Mouse (Mus musculus) embryonic facial prominence, embryonic 11.5 days (tissue): Measurements from ENCODE around the gene Krt5. TPM values are rescaled to one million over a fixed set of nuclear protein-coding genes. Genes with fewer than 3 reads are reported as not detected.
"Not testable (repeated sequence)": the region's sequence is repeated elsewhere in the genome, so short reads cannot be mapped to it uniquely, and the experiment has no call there.

Experiments used
- ATAC-seq: fragments of 200-750 bp; cut with Nextera tagmentation; replicated peaks from 2 replicates; pipeline ENCODE4 v1.8.0; 2017; ENCODE audit warnings: low read depth; ENCODE audit not compliant: insufficient number of reproducible peaks, low FRiP score, low TSS enrichment
- DNase-seq: peaks from one replicate; pipeline ENCODE4 v3.0.0-alpha.2; 2015; ENCODE audit warnings: low spot score
- H3K27ac ChIP-seq: fragments of 300-500 bp; sonication (generic); replicated peaks from 2 replicates; pipeline ENCODE4 v1.5.1; 2014; ENCODE audit warnings: mild to moderate bottlenecking, low read depth, low read length, control low read depth
- H3K27me3 ChIP-seq: fragments of 300-500 bp; sonication (generic); 2 replicates; pipeline ENCODE4 v1.6.1; 2014; ENCODE audit warnings: mild to moderate bottlenecking, low read length, moderate library complexity, mixed read lengths; ENCODE audit not compliant: control insufficient read depth, insufficient read depth
- H3K36me3 ChIP-seq: fragments of 300-500 bp; sonication (generic); replicated peaks from 2 replicates; pipeline ENCODE4 v1.6.1; 2014; ENCODE audit warnings: low read depth, mild to moderate bottlenecking, low read length, moderate library complexity, mixed read lengths; ENCODE audit not compliant: control insufficient read depth, insufficient read depth
- H3K4me1 ChIP-seq: fragments of 300-500 bp; sonication (generic); 2 replicates; pipeline ENCODE4 v1.6.1; 2014; ENCODE audit warnings: low read length, mixed read lengths; ENCODE audit not compliant: control insufficient read depth, insufficient read depth
- H3K4me2 ChIP-seq: fragments of 300-500 bp; sonication (generic); 2 replicates; pipeline ENCODE4 v1.6.1; 2014; ENCODE audit warnings: low read depth, mild to moderate bottlenecking, control low read depth, low read length, moderate library complexity
- H3K4me3 ChIP-seq: fragments of 300-500 bp; sonication (generic); 2 replicates; pipeline ENCODE4 v1.5.1; 2014; ENCODE audit warnings: low read depth, low read length, control low read depth
- H3K9ac ChIP-seq: fragments of 300-500 bp; sonication (generic); replicated peaks from 2 replicates; pipeline ENCODE4 v1.6.1; 2014; ENCODE audit warnings: mild to moderate bottlenecking, control low read depth, low read length
- H3K9me3 ChIP-seq: fragments of 300-500 bp; sonication (generic); replicated peaks from 2 replicates; pipeline ENCODE4 v1.6.1; 2016; ENCODE audit warnings: mild to moderate bottlenecking, low read length, inconsistent platforms, mixed read lengths; ENCODE audit not compliant: control insufficient read depth
- WGBS: fragments of 180-500 bp; shearing (Covaris S2); extraction: QIAGEN DNeasy Blood & Tissue Kit; methylation state at CpG from one replicate; pipeline ENCODE4 v1.1.7; 2014; 5-methylcytosine and 5-hydroxymethylcytosine counted together
- microRNA-seq: library from miRNA; unstranded; fragments of <30 nt; microRNA quantifications from one replicate; pipeline ENCODE4, GENCODE M21; 2016; ENCODE audit warnings: borderline number of aligned reads
- polyA plus RNA-seq: library from polyadenylated mRNA; unstranded; fragments of >200 nt; fragmentation: Nextera tagmentation; extraction: Ambion mirVana; gene quantifications from 2 replicates; pipeline ENCODE4 v1.2.1, GENCODE M21; 2014

The Krt5 gene
- polyA plus RNA-seq, 1 experiment from 2014 or later: 7.3 TPM

DNA sequence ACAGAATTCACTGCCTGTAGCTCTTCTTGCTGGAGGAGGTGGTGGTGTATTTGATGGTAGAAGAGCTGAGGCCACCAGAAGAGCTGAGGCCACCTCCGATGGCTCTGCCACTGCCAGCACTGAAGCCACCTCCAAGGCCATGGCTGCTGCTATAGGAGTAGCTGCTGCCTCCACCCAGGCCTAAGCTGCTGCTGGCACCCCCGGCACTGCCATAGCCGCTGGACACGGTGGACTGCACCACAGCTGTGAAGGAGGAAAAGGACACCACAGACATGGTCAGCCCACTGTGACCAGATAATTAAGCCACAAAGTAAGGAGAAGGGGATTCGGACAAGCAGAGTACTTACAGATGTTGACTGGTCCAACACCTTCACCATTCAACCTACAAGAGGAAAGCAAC, 22.2 kb downstream of the Krt5 start:
- not testable (repeated sequence) for H3K27ac ChIP-seq, DNase-seq, H3K4me1 ChIP-seq, H3K4me3 ChIP-seq, H3K9ac ChIP-seq, H3K4me2 ChIP-seq, H3K9me3 ChIP-seq, H3K36me3 ChIP-seq, ATAC-seq, H3K27me3 ChIP-seq
- 93% methylated on average over 5 of the region's 5 CpGs for WGBS

DNA sequence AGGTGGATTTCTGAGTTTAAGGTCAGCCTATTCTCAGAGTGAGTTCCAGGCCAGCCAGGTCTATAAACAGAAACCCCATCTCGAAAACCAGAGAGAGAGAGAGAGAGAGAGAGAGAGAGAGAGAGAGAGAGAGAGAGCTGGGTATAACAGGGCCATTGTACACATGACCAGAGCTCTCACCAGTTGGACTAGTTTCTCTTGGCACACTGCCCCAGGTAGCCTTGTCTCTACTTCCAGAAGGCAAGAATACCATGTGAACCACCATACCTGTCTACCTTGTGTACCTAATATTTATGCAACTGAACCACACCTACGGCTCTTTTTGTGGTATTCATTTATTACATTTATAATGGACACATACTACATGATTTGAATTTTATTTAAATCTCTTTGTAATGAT, 24.5 kb downstream of the Krt5 start:
- Histone ChIP-seq H3K4me2 (no peak overlapping the region), H3K9me3 (no peaks in the 10 kb centered on the region), H3K27me3 (no peaks in the 10 kb centered on the region), H3K9ac (no peak overlapping the region), H3K4me1 (no peaks in the 10 kb centered on the region), H3K4me3 (no peak overlapping the region), H3K36me3 (no peaks in the 10 kb centered on the region), H3K27ac (no peak overlapping the region)
- DNase-seq (no peak), ATAC-seq (no peak)
- 82% methylated on average over 2 of the region's 2 CpGs for WGBS

DNA sequence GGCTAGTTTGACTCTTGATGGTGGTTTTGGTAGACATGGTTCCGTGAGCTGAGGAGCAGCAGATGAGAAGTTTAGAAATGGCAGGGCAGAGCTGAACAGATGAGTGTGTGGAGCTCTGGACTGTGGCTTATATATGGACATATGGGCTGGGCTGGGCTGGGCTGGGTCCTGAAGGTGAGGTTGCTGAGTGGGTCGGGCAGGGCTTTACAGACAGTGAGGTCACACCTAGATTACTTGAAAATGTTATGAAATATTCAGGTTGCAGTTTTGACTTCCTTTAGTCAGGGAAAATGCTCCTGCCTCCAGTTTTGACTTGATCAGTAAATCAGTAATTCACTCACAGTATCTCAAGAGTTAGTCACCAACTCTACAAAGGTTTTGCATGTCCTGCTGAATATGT, 32.5 kb downstream of the Krt5 start, which contains the start of gene Krt6b:
TSS of gene Krt6b (minus strand) at position 101 of the 400 bp plus-strand sequence.
- no peaks in the 10 kb centered on the region for H3K36me3 ChIP-seq
- ATAC-seq: no peak
- no peaks in the 10 kb centered on the region for H3K27me3 ChIP-seq
- no peak within 1 kb of the TSS for H3K27ac ChIP-seq
- no peak within 1 kb of the TSS for H3K4me2 ChIP-seq
- H3K9ac ChIP-seq: no peak within 1 kb of the TSS
- H3K4me3 ChIP-seq: no peak within 1 kb of the TSS
- no peaks in the 10 kb centered on the region for H3K9me3 ChIP-seq
- no peak for DNase-seq
- 92% methylated on average over 2 of the region's 2 CpGs for WGBS
- no peaks in the 10 kb centered on the region for H3K4me1 ChIP-seq

DNA sequence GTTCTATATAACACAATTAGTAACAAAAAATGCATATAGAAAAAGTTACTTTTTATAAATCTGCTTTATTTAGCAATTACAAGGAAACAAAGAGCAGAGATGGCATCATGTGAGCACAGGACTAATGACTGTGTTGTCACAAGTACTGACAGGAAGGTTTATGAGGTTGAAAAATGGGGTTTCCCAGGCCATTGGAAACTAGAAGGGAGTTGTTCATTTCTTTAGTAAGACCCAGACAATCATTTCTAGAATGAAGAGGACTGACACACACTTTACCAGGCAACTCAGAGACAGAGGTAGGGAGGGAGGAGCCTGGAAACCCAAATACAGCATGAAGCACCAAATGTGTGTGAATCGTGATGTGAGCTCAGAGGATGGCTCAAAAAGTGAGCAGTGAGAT, 36.7 kb downstream of the Krt5 start:
- ATAC-seq (no peak), DNase-seq (no peak)
- Histone ChIP-seq H3K27me3 (no peaks in the 10 kb centered on the region), H3K4me3 (no peak overlapping the region), H3K27ac (no peak overlapping the region), H3K9ac (no peak overlapping the region), H3K4me2 (no peak overlapping the region), H3K36me3 (no peaks in the 10 kb centered on the region), H3K4me1 (no peaks in the 10 kb centered on the region), H3K9me3 (no peaks in the 10 kb centered on the region)
- 74% methylated on average over 1 of the region's 1 CpGs for WGBS

Small RNA genes lying within 50 kb of the gene (microRNA-seq; reads per million reads assigned to microRNA genes)
- gene Gm44323 (not detected), gene Gm44342 (not detected), gene Gm44383 (not detected)

Other genes with a start within 250 kb of the Krt5 start
- not detected in 2 replicates for gene Krt81, start 249.1 kb downstream of the Krt5 start, polyA plus RNA-seq
- not detected in 2 replicates for gene Krt86, start 239.4 kb downstream of the Krt5 start, polyA plus RNA-seq
- not detected in 2 replicates for gene Krt83, start 221.4 kb downstream of the Krt5 start, polyA plus RNA-seq
- gene Gm49425, start 195.6 kb downstream of the Krt5 start, polyA plus RNA-seq: not detected in 2 replicates
- gene Krt84, start 180.1 kb downstream of the Krt5 start, polyA plus RNA-seq: not detected in 2 replicates
- gene Krt82, start 162.2 kb downstream of the Krt5 start, polyA plus RNA-seq: not detected in 2 replicates
- gene Krt90, start 149.9 kb downstream of the Krt5 start, polyA plus RNA-seq: 0.36 and 0.89 TPM in 2 replicates
- gene Krt75, start 139.0 kb downstream of the Krt5 start, polyA plus RNA-seq: 0.06 and 0.17 TPM in 2 replicates
- not detected in 2 replicates for gene Gm5414, start 84.7 kb downstream of the Krt5 start, polyA plus RNA-seq
- gene Gm5478, start 65.5 kb downstream of the Krt5 start, polyA plus RNA-seq: not detected in 2 replicates
- not detected in 2 replicates for gene Krt6b, start 32.6 kb downstream of the Krt5 start, polyA plus RNA-seq
- gene Krt6a, start 18.6 kb downstream of the Krt5 start, polyA plus RNA-seq: 0.18 and 0.31 TPM in 2 replicates
- gene Krt71, start 30.2 kb upstream of the Krt5 start, polyA plus RNA-seq: not detected in 2 replicates
- not detected in 2 replicates for gene Krt72, start 73.6 kb upstream of the Krt5 start, polyA plus RNA-seq
- not detected in 2 replicates for gene Krt73, start 89.4 kb upstream of the Krt5 start, polyA plus RNA-seq
- gene Krt2, start 105.3 kb upstream of the Krt5 start, polyA plus RNA-seq: not detected in 2 replicates
- 1.3 and 1.7 TPM in 2 replicates for gene Krt1, start 137.9 kb upstream of the Krt5 start, polyA plus RNA-seq
- gene Krt77, start 156.8 kb upstream of the Krt5 start, polyA plus RNA-seq: not detected in 2 replicates
- not detected in 2 replicates for gene Krt76, start 180.0 kb upstream of the Krt5 start, polyA plus RNA-seq
- not detected in 2 replicates for gene Krt4, start 211.8 kb upstream of the Krt5 start, polyA plus RNA-seq
- 0.35 TPM in 1 of 2 replicates, not detected in the other for gene Krt79, start 227.4 kb upstream of the Krt5 start, polyA plus RNA-seq
- gene Krt78, start 241.4 kb upstream of the Krt5 start, polyA plus RNA-seq: 0.10 TPM in 1 of 2 replicates, not detected in the other